Mouse (Mus musculus): ENCODE data around the gene Adrb1.
A peak's percentile ranks its signal among the peaks of the same experiment; 100 is the strongest.

Adrb1 gene

DNA sequence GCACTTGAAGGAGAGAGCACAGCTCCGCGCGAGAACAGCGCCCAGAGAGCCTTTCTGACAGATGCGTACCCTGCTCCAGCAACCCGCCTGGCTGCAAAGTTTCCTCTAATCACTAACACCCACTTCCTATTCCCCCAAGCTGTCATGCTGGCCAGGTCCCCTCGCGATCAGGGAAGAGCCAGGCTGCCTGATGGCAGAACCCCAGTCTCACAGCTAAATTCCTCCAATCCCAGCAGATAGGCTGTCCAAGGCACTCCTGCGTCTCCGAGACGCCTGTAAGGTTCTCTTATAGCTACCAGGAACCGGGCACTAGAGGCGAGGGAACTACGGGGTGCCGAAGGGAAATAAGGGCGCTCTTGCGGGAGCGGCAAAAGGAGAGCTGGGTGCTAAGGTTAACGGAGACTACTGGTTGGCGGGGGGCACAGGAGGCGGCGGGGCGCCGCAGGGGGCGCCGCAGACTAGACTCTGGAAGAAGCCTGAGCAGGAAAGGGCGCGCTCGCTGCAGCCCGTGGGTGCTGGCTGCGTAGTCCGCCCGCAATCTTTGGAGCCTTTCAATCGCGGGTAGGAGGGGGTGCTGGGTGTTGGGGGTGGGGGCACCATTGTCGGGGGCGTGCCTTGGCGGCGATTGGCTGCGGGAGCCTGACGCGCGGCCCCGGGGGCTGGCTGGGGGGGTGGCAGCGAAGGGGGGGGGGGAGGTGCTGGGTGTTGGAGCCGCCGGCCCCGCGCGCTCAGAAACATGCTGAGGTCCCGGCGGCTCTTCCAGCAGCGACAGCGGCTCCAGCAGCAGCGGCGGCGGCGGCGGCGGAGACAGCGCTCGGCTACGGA, at the start of gene Adrb1:
Gene Adrb1, plus strand, starts transcription at position 813 of the 825 bp plus-strand sequence.
- peak; percentile 87 for DNase-seq

DNA sequence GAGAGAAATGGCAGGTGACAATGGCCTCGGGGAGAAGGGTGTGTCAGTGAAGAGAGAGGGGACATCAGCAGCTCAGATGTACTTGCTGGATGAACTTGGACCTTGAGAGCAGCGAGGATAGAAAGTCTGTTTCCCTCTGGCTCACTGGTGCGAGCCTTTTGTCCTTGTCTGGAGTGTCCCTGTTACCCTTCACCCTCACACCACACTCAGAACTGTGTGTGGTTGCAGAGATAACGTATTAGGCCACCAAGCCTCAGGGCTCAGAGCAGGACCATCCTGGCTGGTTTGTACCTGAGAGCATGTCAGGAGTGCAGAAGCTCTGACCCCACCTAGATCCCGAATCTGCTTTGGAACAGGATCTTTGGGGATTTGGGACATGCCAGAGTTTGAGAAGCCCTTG, 46.3 kb upstream of the Adrb1 start:
- no peak for DNase-seq

DNA sequence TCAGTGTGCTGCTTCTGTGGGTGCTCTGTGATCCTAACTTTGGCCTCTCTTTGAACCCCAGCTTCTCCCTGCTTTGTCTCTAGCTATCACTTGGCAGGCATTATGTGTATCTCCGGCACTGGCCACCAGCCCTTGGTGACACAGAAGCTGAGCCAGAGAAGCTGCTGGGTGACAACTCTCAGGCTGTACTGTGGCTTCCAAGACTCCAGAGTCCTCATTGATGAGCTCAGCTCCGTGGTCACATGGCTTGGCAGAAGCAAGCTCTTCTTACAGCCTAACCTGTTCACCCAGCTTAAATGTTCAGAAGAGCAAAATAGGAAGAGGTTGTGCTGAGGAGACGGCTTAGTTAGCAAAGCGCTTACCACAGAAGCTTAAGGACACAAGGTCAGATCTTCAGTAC, 45.5 kb upstream of the Adrb1 start:
- no peak for DNase-seq

DNA sequence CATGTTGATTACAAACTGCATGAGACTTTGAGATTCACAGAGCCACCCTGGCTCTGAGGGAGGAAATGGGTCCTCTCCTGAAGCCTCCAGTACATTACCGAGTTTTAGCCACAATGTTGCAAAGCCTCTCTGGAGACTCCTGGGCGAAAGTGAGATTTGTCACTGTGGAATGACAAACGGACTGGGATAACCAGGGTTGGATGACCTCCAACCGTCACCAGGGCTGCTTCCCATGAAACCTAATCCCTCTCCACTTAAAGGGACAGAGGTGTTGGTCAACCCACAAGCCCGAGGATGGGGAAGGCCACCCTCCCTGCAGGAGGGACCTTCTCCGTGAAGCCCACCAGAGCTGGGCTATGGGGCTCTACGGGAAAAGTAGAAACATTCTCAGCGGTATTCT, 44.4 kb upstream of the Adrb1 start:
- no peak for DNase-seq

DNA sequence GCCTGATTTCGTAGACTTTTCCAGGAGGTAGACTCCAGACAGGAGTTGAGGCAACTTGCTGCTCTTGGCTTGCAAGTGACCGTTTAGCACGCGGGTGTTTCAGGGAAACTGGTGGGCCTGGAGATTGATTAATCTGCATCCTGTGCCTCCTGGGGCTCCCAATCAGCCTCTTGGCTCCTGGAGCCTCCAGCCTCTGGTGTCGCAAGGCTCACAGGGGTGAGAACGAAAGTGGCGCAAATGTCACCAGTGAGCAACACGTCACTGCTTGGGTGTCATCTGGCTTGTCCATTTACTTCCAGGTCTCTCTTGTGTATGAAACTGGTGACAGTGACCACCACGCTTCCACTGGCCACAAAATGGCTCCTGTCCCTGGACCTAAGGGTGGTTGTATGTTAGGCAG, 43.5 kb upstream of the Adrb1 start:
- DNase-seq: peak; percentile 44

DNA sequence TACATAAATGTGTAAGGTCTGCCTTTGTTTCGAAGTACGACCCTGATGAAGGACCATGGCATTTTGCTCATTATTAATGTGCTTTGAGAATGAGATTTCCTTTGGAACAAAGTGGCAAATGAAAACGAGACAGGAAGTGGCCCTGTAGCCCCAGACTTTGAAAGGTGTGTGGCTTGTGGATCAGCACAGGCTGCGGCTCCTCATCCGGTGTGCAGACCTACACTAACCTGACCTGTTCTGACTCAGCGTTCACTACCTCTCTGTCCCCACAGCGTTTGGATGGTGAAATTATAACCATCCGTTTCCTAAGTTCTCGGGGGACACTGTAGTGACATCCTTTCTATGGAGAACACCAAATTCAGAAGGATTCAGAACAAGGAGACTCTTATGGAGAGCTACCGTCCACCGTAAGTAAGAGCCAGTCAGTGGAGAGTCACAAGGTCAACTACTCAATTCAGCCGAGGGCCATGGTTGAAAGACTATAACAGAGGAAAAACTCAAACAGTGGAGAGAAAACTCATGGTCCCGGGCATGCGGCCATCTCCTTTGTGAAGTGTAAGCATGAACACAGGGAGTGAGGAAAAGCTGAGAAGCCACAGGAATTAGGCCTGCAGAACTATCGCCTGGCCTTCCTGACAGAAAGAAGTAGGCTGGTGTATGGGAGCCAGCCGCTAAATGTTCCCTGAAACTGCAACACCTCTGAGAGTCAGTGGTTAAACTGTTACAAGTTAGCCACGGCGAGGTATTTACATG, 42.6 kb upstream of the Adrb1 start:
- DNase-seq: no peak

DNA sequence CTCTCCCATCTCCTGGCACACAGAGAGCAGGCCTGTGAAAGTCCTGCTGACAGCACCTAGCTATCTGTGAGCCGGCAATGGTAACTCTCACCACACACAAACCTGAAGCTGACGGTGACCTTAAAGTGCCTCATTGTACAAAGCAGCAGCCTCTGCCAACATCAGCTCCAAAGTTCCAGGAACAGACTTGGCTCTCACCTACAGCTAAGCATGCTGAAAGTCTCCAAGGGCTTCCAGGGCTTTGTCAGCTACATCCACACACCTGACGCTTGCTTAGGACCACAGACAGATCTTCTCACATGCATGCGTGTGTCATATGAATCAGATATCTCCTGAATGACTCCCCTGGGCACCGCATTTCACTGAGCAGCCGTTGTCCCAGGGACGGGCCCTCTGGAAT, 42.0 kb upstream of the Adrb1 start:
- no peak for DNase-seq

DNA sequence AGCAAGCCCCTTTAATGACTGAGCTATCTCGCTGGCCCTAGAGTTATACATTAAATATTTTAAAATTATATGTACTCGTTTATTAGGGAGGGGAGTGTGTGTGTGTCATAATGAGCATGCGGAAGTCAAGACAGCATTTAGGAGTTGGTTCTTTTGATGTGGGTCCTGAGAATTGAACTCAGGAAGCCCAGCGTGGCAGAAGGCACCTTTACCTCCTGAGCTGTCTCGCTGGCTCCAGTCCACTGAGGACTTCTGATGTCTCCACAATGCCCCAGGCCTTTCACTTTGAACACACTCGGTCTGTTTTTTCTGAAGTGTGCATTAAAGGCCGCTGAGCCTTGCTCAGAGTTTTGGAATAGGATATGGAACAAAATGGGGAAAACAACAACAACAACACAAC, 39.7 kb upstream of the Adrb1 start:
- DNase-seq: no peak

DNA sequence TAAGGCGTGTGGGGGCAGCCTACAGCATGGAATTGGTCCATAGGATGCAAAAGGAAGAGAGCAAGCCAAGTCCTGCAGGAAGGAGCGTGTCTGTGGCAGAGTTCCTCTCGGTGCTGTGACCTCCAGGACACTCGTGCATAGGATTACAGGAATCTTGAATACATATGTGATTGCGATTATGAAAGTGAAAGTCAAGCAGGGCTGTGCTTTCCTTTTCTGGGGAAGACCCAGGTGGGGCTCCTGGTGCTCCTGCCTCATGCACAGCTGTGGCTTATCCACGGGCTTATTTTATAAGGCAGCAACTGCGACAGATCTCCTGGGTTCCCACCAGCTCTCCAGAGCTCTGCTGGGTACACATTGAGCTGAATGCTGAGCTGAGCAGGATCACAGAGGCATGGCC, 39.2 kb upstream of the Adrb1 start:
- no peak for DNase-seq

DNA sequence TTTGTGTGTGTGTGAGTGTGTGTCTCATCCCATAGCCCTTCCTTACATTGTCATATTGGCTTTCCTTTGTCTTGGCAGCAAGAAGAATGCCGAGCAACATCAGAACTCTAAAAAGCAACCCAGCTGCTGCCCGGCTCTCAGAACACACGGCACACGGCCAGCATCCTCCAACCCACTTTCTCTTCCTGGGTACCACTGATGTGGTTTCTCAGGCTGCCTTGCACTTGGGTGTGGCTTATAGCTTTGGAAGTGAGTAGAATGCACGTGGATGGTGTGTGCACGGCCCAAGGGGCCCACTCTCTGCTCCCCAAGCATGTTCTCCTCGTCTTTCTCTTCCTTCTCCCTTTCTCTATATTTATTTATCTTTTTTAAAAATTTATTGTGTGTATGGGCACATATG, 36.5 kb upstream of the Adrb1 start:
- DNase-seq: no peak

DNA sequence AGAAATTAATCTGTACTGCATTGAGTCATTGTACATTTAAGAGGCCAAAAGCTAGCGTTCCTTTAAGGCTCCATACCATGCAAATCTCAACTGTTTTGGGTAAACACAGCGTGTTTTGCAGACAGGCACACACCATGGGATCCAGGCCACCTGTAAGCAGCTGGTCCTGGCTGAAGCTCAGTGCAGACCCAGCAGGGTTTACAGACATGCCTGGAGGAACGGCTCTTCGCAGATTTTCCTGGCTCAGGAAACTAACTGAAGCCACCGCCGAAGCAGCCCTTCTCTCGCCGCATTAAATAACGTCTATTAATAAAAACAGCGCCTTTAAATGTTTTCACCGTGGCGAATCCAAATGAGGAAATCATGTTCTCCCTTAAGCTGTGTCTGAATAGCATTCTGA, 35.8 kb upstream of the Adrb1 start:
- DNase-seq: no peak

DNA sequence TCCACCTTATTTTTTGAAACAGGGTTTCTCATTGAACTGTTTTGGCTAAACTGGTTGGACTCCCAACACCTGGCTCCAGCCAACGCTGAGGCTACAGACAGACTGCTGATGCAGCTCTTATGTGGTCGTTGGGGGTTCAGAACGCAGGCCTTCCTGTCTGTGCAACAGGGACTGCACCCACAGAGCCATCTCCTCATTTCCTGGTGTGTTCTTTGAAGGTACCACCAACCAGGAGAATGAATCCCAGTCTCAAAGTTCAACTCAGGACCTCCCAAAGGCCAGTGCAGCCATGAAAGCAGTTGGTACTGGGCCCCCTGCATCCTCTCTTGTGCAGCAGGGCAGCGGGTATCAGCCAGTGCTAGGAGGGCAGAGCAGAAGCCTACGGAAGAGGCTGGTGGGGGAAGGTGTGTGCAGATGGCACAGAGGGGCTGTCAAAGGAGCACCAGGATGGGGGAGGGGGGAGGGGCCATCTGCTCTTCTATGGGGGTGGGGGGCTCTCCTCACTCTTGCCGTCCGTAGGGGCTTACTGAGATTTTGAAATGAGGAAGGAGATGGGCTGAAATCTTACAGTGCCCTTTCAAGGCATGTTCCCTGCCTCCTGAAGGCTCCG, 34.9 kb upstream of the Adrb1 start:
- no peak for DNase-seq

DNA sequence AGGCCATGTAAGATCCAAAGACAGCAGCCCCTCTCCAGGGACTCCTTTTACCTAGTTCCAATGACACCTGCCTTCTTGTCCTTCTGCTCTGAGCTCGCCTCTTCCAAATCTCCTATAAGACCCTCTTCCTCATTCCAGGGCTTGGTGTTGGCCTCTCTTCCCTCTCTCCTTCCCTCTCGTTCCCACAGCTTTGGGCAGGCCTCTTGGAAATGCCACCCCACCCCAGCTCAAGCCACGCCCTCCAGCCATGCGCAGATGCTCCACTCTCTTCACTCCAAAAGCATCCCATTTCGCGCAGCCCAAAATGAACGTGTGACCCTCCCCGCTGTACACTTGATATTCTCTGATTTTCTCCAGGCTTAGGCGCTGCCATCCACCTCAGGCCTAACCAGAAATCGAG, 34.3 kb upstream of the Adrb1 start:
- DNase-seq: no peak

DNA sequence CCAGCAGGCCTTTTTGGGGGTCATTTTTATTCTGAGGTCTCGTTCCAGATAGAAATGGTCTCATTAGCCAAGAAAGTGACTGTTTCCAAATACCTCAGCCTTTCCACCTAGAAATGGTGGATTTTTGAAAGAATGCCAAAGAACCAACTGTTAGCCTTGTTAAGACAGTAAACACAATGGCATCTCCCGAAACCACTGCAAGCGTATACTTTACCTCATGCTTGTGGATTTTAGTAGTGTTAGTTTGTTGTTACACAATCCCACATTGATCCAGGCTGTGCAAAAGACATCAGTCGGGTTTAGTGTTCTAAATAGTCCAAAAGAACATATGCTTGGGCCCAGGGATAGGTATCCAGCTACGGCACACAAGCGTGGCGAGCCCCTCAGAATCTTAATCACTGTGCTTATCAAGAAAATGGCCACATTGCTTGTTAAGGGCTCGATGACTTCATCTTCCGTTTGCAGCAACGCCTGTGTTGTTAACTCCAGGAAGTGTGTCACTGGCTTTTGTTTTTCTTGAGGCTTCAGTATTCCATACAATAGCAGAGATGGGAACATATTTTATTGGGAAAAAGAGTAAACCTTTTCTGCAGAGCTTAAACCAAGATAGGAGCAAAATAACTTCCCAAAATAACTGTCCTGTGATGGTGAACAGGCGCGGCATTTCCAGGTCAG, 33.2 kb upstream of the Adrb1 start:
- DNase-seq: peak; percentile 44

DNA sequence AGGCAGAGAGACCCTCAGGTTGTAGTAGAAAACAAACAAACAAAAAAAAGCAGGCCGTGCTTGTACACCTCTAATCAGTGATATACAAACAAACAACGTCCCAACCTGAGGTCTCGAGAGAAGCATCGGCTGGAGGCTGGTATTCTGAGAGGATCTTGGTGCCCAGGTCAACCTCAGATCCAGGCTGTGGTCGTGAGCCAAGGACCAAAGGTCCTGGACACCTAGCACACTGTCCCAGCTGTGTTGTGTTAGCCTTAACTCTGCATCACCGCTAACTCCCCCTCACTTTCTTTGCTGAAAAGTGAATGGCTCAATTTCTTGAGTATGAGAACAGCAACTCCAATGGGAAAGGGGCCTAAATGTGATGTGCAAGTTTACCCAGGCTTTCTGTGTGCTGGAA, 32.5 kb upstream of the Adrb1 start:
- DNase-seq: no peak

DNA sequence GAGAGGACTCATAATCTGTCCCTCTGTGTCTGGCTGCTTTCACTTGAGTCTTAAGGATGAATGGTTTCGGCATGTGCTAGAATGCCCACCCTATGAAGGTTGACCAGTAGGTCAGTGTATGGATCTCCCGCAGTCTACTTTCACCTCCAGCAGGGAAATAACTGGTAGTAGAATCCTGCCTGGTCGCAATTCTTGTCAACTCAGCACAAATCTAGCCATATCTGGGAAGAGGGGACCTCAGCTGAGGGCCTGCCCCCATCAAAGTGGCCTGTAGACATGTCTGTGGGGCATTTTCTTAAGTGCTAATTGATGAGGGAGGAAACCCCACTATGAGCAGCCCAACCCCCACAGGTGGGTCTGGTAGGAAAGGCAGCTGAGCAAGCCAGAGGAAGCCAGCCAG, 30.9 kb upstream of the Adrb1 start:
- DNase-seq: no peak

DNA sequence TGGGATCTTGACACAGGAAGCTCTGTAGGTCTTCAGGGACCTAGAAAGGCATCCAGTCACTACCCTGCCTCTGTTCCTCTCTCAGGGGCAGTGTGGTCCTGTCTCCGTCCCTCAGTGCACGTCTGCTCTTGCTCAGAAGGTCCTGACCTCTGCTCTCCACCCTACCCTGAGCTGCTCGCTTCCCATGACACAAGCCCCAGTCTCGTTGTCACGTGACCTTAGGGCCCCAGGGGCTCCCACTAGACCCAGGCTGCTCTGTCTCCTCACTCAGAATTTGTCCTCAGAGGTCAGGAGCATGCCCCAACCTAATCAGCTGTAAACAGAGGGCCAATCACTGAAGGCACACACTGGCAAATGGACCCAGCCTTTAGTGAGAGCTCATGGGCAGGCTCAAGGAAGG, 29.5 kb upstream of the Adrb1 start:
- no peak for DNase-seq

DNA sequence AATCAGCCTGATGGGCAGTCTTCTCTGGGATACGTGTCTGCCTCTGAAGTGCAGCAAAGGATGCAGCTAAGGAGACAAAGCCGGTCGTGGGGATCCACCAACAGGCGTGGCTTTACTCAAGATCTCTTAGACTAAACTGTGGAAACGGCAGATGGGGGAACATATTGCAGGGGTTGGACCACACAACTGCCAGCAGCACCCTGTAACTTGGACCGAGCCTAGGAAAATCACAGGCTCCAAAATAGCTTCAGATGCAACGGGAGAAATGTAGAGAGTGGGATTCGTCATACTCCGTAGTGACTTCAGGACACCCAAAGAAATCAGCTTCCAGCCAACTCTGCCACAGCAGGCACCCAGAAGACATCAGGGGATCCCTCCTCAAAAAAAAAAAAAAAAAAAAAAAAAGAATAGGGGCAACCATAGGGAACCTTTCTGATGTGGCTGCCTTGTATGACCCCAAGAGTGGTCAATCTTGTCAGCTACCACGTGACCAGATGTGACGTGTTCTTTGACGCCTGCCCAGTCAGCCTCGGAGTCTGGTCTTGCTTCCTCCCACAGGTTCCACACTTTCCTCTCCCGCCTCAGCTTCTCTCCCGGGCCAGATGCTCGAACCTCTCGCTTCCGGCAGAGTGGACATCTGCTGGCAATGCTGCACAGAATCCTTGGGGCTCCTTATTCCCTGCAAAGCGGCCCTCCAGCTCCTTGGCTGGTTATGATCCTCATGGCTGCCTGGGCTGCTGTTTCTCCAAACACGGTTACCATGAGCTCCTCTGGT, 24.4 kb upstream of the Adrb1 start:
- no peak for DNase-seq

DNA sequence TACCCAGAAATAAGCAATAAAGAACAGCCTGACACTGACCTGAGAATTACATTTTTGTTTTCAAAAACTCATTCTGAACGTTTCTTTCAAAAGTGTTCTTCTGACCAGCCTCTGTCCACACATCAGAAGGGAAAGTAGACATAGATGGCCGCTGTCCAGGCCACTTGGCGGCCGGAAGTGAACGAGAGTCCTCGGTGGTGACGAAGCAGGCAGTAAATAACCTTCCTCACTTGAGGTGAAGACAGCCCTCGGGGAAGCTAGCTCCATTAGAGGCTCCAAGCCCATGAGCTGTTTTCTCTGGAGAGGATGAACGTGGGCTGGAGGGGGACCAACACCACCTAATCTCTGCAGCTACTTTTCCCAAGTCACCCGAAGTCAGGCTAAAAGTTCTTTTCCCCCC, 21.2 kb upstream of the Adrb1 start:
- peak; percentile 67 for DNase-seq

DNA sequence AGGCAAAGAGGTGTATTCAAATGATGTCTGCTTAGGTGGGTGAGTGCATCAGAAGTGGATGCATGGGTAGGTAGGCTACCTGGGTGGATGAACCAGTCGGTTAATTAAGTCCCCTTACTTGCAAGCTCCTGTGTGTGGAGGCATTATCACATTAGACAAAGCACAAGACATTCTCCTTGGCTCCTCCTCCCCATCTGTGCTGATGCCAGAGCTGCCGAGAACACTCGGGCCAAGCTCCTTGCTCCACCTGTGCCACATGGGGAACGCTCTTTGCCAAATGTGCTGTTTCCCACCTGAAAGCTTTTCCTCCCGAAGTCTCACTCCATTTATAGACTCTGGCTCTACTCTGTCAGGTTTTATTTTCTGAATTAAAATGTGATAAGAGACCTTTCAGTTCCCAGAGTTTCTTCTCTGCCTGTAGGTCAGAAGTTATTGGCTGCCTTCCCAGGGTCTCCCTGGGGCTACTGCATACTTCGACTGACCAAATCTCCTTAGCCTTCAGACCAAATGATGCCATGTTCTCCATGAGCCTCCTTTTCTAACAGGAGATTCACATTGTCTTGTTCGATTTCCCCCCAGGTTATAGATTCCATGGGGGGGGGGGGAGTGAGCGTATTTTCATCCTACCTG, 20.5 kb upstream of the Adrb1 start:
- no peak for DNase-seq

DNA sequence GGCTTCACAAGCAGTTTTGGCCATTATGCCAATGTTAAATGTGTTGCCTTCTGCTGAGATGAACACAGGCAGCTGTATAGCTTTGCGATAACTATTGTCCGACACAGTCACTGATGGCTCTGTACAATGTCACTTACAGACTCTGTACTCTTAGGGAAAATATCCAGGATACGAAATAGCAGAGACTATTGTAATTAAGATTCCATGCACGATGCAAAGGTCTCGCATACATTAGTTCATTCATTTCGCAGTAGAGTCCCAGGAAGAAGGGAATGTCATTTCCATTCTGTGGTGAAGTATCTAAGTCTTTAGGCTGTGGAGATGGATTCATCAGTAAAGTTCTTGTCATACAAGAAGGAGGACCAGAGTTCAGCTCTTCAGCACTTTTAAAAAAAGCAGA, 20.0 kb upstream of the Adrb1 start:
- DNase-seq: no peak
